Comparison of ENCODE assay signal across 15 mouse cellular contexts in the genomic region with DNA sequence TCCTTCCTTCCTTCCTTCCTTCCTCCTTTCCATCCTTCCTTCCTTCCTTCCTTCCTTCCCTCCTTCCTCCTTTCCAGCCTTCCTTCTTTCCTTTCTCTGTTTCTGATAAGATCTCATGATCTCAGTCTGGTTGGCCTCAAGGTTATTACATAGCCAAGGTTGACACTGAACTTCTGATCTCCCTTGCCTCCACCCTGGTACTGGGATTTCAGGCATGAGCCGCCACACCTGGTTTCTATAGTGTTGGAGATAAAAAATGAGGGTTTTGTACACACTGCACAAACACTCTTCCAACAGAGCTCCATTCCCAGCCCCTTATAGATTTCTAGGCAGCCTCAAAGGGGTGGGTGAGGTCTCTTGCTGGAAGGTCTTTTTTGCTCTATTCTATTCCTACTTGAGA.
"Had no signal": no experiment of that assay in that cellular context is flagged by ENCODE, and none has a peak within 500 bp of the region (broad histone marks: within the 10 kb centered on the region; RNA-seq: fewer than 3 reads in every experiment).

No protein-coding gene starts in this region.

- H3K4me2 ChIP-seq: lung, embryonic 14.5 days; midbrain, embryonic 12.5 days; neural tube, embryonic 13.5 days had no signal

- H3K4me3 ChIP-seq: midbrain, embryonic 10.5 days; midbrain, embryonic 12.5 days; myocyte; neural tube, embryonic 13.5 days had no signal

- DNase-seq: lung, adult 18-20 months; lung, embryonic 14.5 days; lung, postnatal 10 days; lung, postnatal 4 days; midbrain, embryonic 14.5 days; right cerebral cortex, postnatal 14 days; thymus, adult 18-20 months; thymus, postnatal 14 days; thymus, postnatal 36 days had no signal

- H3K36me3 ChIP-seq: midbrain, embryonic 10.5 days; midbrain, embryonic 12.5 days; neural tube, embryonic 13.5 days had no signal

- ATAC-seq: midbrain, embryonic 16.5 days had no signal

- H3K9me3 ChIP-seq: midbrain, embryonic 10.5 days; midbrain, embryonic 12.5 days; neural tube, embryonic 13.5 days had no signal

- H3K27ac ChIP-seq: liver, embryonic 14.5 days; midbrain, embryonic 10.5 days; midbrain, embryonic 12.5 days; neural tube, embryonic 13.5 days had no signal

- H3K4me1 ChIP-seq: midbrain, embryonic 10.5 days; midbrain, embryonic 12.5 days had no signal

- H3K27me3 ChIP-seq: midbrain, embryonic 12.5 days; neural tube, embryonic 13.5 days had no signal

- H3K9ac ChIP-seq: liver, embryonic 14.5 days; lung, embryonic 14.5 days; midbrain, embryonic 12.5 days; neural tube, embryonic 13.5 days had no signal
